Mouse (Mus musculus) liver (tissue): Measurements from ENCODE around the gene Myzap.
"Not testable (repeated sequence)": the region's sequence is repeated elsewhere in the genome, so short reads cannot be mapped to it uniquely, and the experiment has no call there.

Experiments
- DNase-seq: peaks from one replicate; pipeline ENCODE4 v3.0.0-alpha.2; 2020; ENCODE audit warnings: mixed read lengths

The Myzap gene

DNA sequence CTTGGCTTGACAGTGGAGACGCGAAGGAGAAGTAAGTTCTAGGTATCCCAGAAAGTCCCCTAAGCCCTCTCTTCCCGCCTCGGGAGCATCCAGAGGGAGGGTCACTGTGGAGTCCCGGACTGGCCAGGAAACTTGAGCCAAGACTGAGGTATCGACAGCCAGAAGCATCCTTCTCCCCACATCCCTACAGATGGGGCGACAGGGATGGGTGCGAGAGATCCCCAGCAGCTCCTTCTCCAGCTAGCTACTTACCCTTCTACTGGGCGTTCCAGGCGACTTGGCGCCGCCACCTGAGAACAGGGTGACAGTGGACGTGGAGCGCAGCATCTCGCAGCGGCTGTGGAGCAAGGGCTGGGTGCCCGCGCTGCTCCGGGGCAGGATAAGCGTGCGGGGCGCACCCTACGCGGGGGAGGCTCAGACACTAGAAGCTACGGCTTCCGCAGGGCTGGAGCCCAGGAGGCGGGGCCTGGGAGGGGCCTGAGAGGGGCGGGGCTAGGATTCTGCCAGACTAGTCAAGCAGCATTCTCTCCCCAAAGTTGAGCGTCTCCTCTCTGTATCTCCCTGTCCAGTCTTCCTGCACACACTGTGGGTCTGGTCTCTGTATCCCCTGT, at the start of gene Myzap:
Myzap (minus strand) TSS at position 423 of the 611 bp plus-strand sequence.
- peak; percentile 88 for DNase-seq

DNA sequence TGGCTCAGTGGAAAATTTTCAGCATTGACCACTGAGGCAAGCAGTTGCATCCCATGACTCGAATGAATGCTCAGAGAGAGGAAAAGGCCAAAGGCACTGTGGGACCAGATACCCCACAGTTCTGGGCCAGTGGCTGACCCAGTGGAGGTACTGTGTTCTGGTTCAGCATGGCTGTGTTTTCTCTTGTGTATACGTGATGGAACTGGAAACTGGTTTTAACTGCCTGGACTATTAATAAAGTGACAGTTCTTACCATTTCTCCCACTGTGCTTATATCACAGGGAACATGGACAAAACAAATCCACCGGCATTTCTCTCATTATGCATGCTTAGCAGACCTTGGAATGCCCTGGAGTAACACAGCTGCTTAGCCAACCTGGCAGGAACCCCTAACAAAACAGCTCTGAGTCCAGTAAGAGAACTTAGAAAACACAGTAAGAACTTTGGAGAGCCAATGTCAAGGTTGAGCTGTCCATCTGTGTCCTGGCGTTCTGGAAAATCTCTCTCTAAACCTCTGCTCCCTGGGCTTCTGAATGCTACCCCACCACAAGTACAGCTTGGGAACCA, 48.3 kb upstream of the Myzap start:
- no peak for DNase-seq

DNA sequence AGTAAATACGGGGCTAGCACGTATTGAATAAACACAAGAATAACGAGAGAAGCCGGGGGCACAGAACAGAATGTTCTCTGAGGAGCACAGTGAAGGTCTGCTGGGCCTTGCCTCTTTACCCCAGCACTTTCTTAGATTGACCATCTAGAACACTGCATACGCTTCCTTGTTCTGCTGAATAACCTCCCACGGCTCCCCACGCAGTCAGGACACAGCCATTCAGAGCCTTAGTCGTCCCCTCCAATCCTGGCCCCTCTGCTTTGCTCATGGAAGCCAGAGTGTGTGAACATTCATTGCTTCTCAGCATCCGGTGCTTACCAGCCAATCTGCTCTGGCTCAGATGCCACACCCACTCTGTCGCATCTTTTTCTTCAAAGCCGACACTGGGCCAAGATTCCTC, 46.0 kb upstream of the Myzap start:
- DNase-seq = no peak

DNA sequence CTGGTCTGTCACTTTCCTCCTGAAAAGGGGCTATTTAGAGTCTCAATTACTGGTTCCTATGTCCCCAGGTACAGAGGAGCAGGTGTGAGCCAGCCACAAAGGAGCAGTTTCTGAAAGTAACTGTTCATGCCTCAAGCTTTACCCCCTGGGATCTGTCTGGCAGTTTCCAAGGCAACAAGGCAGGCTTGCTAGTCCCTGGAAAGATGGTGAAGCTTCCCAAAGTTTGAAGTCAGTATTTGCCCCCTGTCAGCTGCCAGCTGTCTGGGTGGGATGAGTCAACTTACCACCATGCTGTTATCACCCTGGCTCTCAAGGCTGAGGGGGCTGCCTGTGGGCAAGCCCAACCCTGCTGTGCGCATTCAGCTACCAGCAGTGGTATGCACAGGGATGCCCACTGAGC, 44.7 kb upstream of the Myzap start:
- DNase-seq = no peak

DNA sequence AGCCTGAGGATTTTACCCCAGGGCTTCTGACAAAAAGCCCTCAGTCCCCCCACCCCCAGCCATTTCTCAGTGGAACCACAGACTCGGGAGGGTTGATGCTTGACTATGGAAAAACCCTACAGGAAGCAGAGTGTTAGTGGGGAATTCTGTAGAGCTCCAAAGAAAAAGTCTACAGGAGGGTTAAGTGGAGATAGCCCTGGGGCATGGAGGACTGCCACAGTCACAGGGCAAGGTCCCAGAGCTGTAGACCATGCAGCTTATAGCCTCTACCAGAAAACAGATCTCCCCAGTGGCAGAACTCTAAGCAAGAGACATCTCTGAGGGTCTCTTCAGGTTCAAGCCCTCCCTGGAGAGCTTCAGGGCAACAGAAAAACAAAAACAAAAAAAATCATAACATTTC, 43.5 kb upstream of the Myzap start:
- no peak for DNase-seq

DNA sequence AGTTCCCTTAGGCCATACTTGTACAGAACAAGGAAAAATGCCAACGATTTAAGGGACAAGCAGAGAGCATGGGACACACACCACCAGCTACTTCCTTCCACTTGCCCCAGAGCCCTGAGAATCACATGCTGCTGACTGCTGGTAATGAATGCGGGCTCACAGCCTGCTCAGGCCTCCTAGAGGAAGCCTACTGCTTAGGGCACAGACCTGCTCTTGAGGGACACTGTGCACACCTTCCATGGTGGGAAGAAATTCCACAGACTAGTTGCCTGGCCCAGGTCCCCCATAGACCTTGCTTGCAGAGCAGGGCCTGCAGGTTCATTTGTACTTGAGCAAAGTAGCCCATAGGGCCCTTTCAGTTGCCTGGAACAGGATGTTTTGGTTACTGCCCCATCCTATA, 42.8 kb upstream of the Myzap start:
- no peak for DNase-seq

DNA sequence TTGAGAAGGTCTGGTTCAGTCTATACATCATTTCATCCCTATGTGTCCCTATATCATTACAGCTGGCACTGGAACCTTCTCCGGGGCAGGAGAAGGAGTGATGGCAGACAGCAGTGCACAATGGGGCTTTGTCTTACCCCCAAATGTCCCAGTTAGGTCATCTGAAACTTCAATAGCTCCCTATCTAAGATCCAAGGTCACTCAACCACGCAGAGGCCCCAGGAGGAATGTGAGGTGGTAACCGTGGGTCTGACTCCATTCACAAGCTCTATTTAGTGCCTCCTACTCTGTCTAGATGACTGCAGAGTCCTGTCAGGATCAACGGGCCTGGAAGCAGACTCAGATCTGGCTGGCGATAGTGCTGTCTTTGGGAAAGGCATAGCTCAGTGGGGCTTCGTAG, 36.8 kb upstream of the Myzap start:
- DNase-seq = no peak

DNA sequence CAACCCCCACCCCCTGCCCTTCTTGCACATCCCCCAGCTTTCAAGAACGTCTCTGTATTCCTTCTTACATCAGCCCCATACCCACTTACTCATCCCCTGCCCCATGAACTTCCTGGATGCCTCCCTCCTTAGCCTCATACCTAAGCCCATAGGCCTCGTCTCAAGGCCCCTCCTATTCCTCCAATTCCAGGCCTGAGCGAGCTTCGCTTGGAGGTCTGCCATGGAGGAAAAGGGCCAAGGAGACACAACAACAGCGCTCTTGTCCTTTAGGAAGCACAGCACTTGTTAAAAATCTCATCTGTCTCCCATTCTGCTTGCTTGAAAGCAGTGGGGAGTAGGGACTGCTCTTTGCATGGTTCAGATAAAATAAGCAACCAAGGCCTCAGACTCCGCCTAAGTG, 36.1 kb upstream of the Myzap start:
- no peak for DNase-seq

DNA sequence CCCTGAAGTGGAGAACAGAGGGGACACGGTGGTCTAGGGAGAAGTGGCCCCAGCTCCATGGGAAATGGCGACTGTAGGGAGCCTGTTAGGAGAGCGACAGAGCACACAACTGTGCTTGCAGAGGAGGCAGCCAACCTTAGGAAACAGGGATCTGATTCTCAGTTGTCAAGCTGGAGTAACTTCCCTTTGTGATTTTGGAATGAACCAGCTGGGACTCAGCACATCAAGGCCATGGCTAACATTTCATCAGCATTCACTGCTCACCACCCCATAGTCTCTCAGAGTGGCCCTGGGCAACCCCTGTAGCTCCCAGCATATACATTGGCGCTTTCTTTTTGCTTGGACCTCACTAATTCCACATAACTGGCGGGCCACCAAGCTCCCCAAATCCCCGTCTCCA, 33.8 kb upstream of the Myzap start:
- no peak for DNase-seq

DNA sequence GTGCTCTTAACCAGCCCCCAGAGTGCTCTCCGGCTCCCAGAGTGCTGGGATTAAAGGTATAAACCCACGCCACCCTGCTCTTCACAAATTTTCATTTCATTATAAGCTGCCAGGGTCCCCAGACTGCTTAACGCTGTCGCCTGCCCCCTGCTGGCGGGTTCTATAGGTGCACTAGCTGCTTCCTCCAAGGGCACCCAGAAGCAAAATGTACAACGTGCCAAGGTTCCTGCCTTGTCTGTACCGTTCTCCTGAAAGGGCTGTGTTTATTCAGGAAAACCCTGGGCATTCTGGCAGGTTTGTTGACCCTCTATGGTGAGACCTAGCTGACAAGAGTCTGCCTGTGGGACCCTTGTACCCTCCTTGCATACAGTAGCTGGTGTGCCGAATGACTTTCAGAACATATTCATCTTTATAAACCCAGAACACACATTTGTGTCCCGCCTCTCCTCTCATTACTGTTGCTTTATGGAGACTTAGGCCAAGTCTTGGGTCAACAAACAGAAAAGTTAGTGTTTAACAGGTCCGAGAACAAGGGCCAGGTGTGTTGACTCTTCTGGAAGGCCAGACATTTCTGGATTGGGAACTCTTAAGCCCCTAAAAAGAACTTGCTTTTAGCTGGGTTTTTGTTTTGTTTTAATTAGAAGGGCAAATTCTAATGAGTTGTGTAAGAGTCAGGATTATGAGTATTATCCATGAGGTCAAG, 32.8 kb upstream of the Myzap start:
- DNase-seq = peak; percentile 67

DNA sequence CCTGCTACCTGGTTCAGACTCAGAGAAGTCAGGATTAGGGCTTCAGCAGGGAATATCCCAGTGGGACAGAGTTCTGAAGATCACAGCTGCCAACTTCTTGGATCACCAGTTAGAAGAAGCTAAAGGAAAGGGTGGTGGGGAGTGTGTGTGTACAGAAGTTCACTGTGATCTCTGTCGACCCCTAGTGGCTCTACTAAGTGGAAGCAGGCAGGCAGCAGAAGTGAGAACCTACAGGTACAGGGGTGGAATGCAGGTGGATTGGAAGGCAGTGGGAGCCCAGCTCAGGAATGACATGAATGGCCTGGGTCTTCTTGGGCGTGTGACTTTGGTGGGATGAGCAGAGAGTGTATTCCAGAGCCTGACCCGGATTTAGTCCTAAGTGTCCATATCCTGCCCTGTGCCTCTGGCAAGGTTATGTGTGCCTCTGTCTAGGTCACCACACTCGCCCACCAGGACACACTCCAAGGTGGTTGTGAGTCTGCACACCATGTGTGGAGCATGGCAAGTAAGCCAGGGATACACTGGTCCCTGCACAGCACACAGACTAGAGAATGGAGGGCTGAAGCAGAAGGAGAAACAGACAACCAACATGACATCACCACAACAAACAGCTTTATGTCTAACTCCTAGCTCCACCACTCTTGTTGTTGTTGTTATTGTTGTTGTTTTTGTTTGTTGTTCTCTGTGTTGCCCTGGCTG, 31.9 kb upstream of the Myzap start:
- peak; percentile 18 for DNase-seq

DNA sequence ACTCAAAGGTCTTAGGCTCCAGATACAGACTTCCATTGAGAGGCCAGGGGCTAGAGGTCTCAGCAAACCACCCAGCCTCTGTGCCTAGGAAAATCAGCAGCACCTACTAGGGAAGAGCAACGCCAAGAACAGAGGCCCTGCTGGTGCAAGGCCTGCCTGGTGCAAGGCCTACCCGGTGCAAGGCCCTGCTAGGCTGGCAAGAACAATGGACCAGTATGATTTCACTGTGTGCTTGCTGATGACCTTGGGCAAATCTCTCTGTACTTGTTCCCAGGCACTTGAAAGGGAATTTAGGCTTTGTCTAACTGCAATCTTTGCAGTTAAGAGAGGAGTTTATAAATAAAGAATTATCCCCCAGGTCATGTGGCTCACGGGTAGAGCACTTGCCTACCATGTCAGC, 30.4 kb upstream of the Myzap start:
- DNase-seq = no peak

DNA sequence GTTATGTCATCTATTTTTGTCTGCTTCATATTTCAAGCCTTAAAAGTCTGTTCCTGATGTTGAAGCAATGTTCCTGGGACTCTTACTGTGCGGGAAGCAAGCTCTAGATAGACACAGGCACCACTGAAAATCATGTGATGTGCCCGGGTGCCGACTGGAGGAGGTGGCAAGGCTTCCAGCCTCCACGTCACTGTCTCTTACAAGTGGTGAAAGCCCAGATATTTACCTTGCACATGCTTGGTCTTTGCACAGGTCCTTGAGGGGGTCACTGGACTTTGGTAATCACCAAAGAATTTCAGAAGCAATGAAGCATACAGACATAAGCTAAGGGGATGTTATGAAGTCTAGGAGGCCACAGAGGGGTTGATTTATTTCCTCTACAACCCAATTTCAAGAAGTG, 29.8 kb upstream of the Myzap start:
- DNase-seq = no peak

DNA sequence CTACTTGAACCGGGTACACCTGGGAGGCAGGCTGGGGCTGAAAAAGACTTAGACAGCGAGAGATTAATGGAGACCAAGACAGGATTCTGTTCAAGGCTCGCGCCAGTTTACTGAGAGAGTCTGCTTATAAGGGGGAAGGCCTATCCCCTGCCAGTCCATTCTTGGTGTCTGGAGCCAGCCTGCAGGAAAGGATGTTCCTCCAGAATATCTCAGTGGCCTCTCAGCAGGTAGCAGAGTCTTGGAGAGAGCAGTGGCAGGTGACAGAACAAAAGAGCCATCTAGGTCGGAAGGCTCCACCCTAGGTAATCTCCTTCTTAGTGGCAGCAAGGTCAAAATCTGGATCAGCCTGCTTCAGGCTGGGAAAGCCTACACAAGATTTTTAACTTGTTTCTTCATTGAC, 28.0 kb upstream of the Myzap start:
- DNase-seq = not testable (repeated sequence)

DNA sequence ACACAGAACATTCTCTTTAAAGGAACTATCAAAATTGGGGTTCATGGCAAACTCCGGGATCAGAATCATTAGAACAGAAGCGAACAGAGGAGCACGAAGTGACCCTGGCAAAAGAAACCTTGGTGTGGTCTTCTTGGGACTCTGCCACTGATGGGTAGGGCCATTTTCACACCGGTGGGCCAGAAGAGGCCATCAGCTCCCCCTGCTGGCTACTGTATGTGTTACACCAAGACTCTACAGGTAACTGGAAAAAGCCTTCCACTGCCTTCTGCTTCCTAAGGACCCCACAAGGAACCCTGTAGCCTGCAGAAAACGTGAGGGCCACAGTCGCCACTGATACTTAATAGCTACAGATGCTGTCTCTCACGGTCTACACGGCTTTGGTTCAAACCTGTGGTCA, 25.2 kb upstream of the Myzap start:
- DNase-seq = peak; percentile 55

DNA sequence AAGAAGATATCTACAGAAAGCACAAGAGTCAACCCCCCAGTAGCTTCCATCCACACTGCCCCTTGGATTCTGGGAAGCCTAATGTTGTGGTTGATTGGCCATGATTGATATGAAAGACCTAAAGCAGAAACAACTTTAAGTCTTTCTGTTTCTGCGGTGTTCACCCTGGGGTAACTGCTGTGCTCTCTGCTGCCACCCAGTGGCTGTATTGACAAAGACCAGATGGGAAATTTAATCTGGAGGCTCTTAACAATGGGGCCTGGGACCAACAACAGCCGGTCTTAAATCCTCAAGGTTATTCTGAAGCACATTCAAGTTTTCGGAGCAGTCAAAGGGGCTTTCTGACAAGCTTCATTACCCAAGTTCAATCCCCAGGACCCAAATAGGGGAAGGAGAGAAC, 24.0 kb upstream of the Myzap start:
- peak; percentile 76 for DNase-seq

DNA sequence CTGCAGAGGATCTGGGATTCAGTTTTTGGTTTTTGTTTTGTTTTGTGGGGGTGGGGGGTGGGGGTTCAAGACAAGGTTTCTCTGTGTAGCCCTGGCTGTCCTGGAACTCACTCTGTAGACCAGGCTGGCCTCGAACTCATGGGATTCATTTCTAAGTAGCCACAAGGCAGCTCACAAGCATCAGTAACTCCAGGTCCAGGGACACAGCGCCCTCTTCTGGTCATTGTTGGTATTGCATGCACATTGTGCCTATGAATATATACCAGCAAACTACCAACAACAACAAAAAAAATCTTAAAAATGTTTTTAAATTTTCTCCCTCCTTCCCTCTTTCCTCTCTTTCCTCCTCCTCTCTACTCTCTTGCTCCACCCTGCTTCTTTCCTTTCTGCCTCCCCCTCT, 22.5 kb upstream of the Myzap start:
- peak; percentile 54 for DNase-seq

DNA sequence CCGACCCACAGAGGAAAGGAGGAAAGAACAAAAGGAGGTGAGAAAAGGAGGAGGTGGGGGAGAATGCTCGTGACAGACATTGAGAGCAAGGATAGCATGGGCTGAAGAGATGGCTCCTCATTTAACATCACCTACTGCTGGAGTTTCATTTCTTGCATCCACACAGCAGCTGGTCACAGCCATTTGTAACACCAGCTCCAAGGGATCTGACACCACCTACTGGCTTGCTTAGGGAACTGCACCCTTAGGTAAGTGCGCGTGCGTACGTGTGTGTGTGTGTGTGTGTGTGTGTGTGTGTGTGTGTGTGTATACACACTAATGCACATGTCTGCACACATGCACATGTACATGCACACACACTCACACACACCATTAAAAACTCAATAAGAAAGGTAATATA, 20.8 kb upstream of the Myzap start:
- peak; percentile 24 for DNase-seq

DNA sequence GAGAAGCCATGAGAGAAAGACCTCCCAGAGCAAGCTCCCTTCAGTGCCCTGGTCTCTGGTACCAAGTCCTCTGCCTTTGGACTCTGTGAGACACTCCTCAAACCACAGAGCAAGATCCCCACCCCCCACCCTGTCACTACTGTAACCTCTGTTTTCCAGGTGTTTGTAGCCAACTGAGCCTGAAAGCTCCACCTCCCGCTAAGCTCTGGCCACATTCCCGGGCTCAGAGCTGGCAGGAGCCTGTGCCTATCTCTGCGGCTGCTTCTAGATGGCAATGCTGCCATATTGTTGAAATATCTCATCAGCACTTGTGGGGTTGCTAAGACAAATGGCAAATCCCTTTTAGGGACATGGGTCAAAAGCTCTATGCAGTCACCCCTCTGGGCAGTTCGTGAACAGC, 19.7 kb upstream of the Myzap start:
- no peak for DNase-seq

DNA sequence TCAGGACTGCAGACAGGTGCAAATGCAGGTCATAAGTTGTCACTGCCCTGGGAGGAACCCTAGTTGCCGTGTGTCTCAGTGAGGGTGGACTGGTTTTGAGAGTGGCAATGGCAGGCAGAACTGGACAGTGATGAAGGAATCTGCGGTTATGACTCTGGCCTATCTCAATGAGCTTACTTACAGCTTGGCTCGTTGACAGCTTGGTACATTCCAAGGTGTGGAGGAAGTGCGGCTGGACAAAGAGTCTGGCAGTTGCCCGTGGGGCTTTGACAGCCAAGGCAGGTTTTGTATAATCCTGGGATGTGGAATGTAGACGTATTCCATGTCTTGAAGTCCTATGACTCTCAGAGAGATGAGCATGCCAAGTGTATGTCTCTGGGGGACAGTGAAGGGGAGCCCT, 16.9 kb upstream of the Myzap start:
- DNase-seq = no peak

DNA sequence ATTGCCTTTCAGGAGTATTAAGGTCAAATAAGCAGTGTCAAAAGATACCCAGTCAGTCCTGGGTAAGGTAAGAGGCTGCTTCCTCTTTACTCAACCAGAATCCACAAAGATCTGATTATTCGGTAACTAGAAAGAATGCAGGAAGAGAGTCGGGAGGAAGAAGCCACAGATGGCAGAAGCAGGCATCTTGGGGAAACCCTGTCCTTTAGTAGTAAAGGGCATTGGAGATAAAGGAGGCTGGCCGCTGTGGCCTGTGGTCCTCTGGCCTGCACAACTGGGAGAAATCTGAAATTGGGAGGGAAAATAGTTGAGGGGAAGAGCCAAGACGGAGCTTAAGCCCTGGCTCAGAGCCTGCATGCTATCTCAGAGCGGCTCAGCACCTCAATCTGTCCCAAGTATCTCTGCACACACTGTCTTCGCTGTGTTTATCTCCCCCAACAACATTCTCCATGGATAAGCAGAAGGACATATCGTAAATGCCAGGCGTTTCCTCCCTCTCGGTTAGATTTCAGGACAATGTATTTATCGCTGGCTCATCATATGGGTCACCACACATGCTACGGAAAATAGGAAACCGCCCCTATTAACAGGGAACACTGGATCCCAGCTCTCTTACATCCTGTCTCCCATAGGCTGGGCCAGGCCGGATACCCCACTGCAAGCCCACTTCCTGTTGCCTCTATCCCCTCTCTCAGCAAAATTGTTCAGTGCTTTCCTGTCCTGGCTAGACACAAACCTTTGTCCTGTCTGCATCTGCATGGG, 14.3 kb upstream of the Myzap start:
- DNase-seq = peak; percentile 28

DNA sequence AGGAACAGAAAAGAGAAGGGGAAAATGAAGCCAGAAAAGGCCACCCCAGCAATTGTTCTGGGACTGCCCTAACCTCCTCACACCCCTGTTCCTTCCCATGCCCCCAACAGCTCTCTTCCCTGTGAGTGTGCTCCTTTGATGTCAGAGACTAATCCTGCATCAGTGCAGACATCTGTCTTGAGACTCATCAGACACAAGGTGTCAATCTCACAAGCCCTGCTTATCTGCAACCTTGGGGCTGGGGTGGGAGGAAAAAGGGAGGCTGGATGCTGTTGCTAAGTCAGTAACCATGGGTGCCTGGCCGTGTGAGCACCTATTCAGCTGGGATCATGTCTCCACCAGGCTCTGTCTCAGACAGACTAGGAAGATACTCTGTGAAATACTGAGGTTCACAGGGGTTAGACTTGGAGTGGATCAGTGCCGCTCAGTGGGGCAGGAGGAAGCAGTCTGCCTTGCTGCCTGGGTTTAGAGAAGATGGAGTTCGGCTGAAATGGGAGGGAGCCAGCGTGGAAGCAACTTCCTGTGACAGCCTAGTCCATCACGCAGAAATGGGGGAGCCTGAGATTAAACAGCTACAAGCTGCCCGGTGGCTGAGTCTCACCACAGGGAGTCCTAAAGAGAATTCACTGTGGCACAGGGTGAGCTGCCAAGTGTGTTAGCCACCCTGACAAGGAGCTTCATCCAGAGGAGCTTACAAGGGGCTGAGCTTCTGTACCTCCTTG, 12.9 kb upstream of the Myzap start:
- DNase-seq = no peak

DNA sequence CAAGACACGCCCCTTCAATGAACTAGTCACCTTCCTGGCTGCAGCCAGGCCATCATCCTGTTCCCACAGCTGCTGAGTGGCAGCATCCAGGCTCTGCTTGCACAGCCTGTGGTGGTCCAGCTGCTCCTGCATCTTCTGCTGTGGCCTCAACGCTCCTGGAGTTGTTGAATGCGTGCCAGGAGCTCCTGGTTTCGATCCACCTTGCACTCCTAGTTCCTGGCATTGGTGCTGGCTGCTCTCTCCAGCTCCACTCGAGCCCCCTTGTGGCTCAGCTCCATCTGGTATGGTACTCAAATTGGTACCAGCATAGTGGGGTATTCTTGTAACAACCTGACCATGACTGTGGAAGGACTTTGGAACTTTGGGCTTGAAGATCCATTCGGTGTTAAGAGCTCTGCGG, 7.7 kb upstream of the Myzap start:
- no peak for DNase-seq
